Mouse (Mus musculus): ENCODE results near the gene Kdm5b.

DNA sequence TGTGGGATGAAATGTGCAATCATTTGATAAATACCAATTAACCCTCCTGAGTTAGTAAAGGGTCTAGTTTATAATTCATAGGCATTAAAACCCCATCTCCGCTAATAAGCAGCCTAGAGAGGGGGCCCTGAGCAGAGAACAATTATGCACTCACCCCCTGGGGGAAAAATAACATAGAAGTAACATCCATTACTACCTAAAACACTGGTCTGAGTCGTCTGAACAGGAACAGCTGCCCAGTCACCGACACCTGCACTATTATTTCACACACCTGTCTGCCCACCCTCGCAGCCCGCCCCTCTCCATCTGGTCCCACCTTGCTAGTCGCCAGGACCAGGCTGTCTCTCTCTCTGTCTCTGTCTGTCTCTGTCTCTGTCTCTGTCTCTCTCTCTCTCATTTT lies 47.4 kb upstream of the Kdm5b start:
- no peak for TF ChIP-seq POLR2A (IDR thresholded peaks at IDR 0.05; ENCODE audit: insufficient read length, low read depth)
- no peak for TF ChIP-seq MAX (IDR thresholded peaks at IDR 0.05; ENCODE audit: low read depth)
- TF ChIP-seq POLR2AphosphoS2 (IDR thresholded peaks at IDR 0.05; ENCODE audit: insufficient read length, low read depth) = no peak
- TF ChIP-seq MYOG (IDR thresholded peaks at IDR 0.05; ENCODE audit: control insufficient read depth in 1 of 3, insufficient read depth in 1 of 3, insufficient read length in 2 of 3, low read depth in 2 of 3) = no peak
